8 mouse cellular contexts compared by ENCODE assay signal in genomic region chr4:109504885-109505284, GRCm38 (mm10). TPM values are rescaled to one million over a fixed set of nuclear protein-coding genes. Genes with fewer than 3 reads are reported as not detected.
DNase-seq lines count a peak whose midpoint lies in the region; ATAC-seq lines count a peak whose summit lies in the region.

No protein-coding gene starts in this region.

- DNase-seq in 3T3-L1 (ENCODE audit: low read depth, low spot score) (peak; percentile 90), liver (peak; percentile 63)
- DNase-seq in CD4-positive helper T cell, adult 2 months (ENCODE audit: low read depth, low spot score): peak; percentile 73
- DNase-seq in c-Kit-positive CD71-negative TER-119-negative erythroid progenitor cells, embryonic 14.5 days (ENCODE audit: low read depth): peak; percentile 66
- DNase-seq in kidney, postnatal 10 days: peak; percentile 67
- peak; percentile 31 for DNase-seq in yolk sac, embryonic 10.5 days (ENCODE audit: low spot score)

- peak; percentile 69 for ATAC-seq in frontal cortex, adult (ENCODE audit: low TSS enrichment)
- ATAC-seq in neutrophil, adult 5-6 weeks (ENCODE audit: extremely low read depth, insufficient number of reproducible peaks, low FRiP score, poor library complexity, severe bottlenecking): peak; percentile 91

RNA-seq across cellular contexts. Expression of gene Rnf11, which starts 20.4 kb away (rescaled TPM):
- total RNA-seq in neutrophil, adult 5-6 weeks (2017): 125 and 130 TPM in 2 replicates

RNA-seq across cellular contexts. Expression of gene 4930522H14Rik, which starts 26.2 kb away (rescaled TPM):
- not detected in 2 replicates for total RNA-seq in neutrophil, adult 5-6 weeks (2017)

Comparison
In these comparisons a context has a peak if more than half of its experiments do, and no peak if none do; other contexts are left out.
1. Peak in every context shown above with its lines: DNase-seq and ATAC-seq.
2. DNase-seq: peak in every context shown above with its lines; median percentile 90 in 3T3-L1; 73 in CD4-positive helper T cell, adult 2 months; 67 in kidney, postnatal 10 days; 66 in c-Kit-positive CD71-negative TER-119-negative erythroid progenitor cells, embryonic 14.5 days; 63 in liver; 31 in yolk sac, embryonic 10.5 days.